Mouse (Mus musculus) lung, embryonic 16.5 days (tissue): Measurements from ENCODE around the gene Fggy. TPM values are rescaled to one million over a fixed set of nuclear protein-coding genes. Genes with fewer than 3 reads are reported as not detected.

Experiments used
- ATAC-seq: fragments of 200-750 bp; cut with Nextera tagmentation; 2 replicates; pipeline ENCODE4 v1.8.0; 2017; ENCODE audit warnings: low read depth, mild to moderate bottlenecking, moderate library complexity
- H3K27ac ChIP-seq: fragments of 300-500 bp; sonication (generic); 2 replicates; pipeline ENCODE4 v1.5.1; 2014; ENCODE audit warnings: mild to moderate bottlenecking, control low read depth, low read length
- H3K27me3 ChIP-seq: fragments of 300-500 bp; sonication (generic); 2 replicates; pipeline ENCODE4 v1.6.1; 2014; ENCODE audit warnings: low read depth, low read length, mixed read lengths; ENCODE audit not compliant: control insufficient read depth, insufficient read depth
- H3K36me3 ChIP-seq: fragments of 300-500 bp; sonication (generic); 2 replicates; pipeline ENCODE4 v1.6.1; 2014; ENCODE audit warnings: low read length; ENCODE audit not compliant: control insufficient read depth, insufficient read depth
- H3K4me1 ChIP-seq: fragments of 300-500 bp; sonication (generic); replicated peaks from 2 replicates; pipeline ENCODE4 v1.6.1; 2014; ENCODE audit warnings: low read length, mixed read lengths; ENCODE audit not compliant: control insufficient read depth, insufficient read depth
- H3K4me2 ChIP-seq: fragments of 300-500 bp; sonication (generic); 2 replicates; pipeline ENCODE4 v1.6.1; 2014; ENCODE audit warnings: low read depth, low read length, control low read depth
- H3K4me3 ChIP-seq: fragments of 300-500 bp; sonication (generic); 2 replicates; pipeline ENCODE4 v1.5.1; 2014; ENCODE audit warnings: mild to moderate bottlenecking, low read length, control low read depth
- H3K9ac ChIP-seq: fragments of 300-500 bp; sonication (generic); 2 replicates; pipeline ENCODE4 v1.6.1; 2014; ENCODE audit warnings: low read length, control low read depth
- H3K9me3 ChIP-seq: fragments of 300-500 bp; sonication (generic); 2 replicates; pipeline ENCODE4 v1.6.1; 2016; ENCODE audit warnings: low read length; ENCODE audit not compliant: control insufficient read depth
- WGBS: fragments of 180-500 bp; shearing (Covaris S2); extraction: QIAGEN DNeasy Blood & Tissue Kit; methylation state at CpG from one replicate; pipeline ENCODE4 v1.1.7; 2014; 5-methylcytosine and 5-hydroxymethylcytosine counted together
- polyA plus RNA-seq: library from polyadenylated mRNA; unstranded; fragments of >200 nt; fragmentation: Nextera tagmentation; extraction: Ambion mirVana; gene quantifications from 2 replicates; pipeline ENCODE4 v1.2.1, GENCODE M21; 2015

The Fggy gene
- polyA plus RNA-seq, 1 experiment from 2014 or later, result 9.6 TPM

GRCm38 (mm10) chr4:95898714-95899113, 341.4 kb downstream of the Fggy start:
- 34% methylated on average over 4 of the region's 6 CpGs for WGBS
- Histone ChIP-seq H3K9me3 (no peaks in the 10 kb centered on the region), H3K27me3 (no peaks in the 10 kb centered on the region), H3K4me2 (no peak overlapping the region), H3K27ac (no peak overlapping the region), H3K36me3 (no peaks in the 10 kb centered on the region), H3K4me3 (no peak overlapping the region), H3K4me1 (peaks cover 31% of the 10 kb centered on the region), H3K9ac (no peak overlapping the region)
- ATAC-seq, result no peak

GRCm38 (mm10) chr4:95899926-95900712, 342.8 kb downstream of the Fggy start:
- Histone ChIP-seq H3K9me3 (no peaks in the 10 kb centered on the region), H3K9ac (no peak overlapping the region), H3K27ac (no peak overlapping the region), H3K4me2 (no peak overlapping the region), H3K27me3 (no peaks in the 10 kb centered on the region), H3K4me1 (peaks cover 31% of the 10 kb centered on the region), H3K36me3 (no peaks in the 10 kb centered on the region), H3K4me3 (no peak overlapping the region)
- ATAC-seq, result no peak
- WGBS, result 48% methylated on average over 4 of the region's 4 CpGs

DNA sequence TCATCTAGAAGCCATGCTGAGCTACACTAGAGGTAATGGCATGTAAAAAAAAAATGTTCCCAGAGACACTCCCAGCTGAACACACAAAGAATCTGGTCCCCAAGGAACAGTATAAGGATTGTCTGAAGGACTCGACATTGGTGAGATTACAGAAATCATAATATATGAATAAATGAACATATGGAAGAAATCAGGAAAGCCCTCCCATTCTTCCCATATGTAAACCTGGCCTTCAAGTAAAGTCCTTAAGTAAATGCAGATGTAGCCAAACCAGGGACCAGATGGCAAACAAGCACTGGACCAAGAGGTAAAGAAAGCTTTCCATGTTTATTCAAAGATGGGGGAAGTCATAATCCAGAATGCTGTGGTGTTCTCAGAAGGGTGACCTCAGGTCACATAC, 343.5 kb downstream of the Fggy start:
- Histone ChIP-seq H3K4me1 (peaks cover 29% of the 10 kb centered on the region), H3K36me3 (no peaks in the 10 kb centered on the region), H3K4me2 (no peak overlapping the region), H3K9ac (no peak overlapping the region), H3K27ac (no peak overlapping the region), H3K4me3 (no peak overlapping the region), H3K9me3 (no peaks in the 10 kb centered on the region), H3K27me3 (no peaks in the 10 kb centered on the region)
- 28% methylated on average over 1 of the region's 1 CpGs for WGBS
- no peak for ATAC-seq

GRCm38 (mm10) chr4:95906141-95906540, 348.8 kb downstream of the Fggy start:
- no peak for ATAC-seq
- H3K4me2 ChIP-seq, result no peak overlapping the region

GRCm38 (mm10) chr4:95909689-95910654, 352.7 kb downstream of the Fggy start:
- no peak overlapping the region for H3K27ac ChIP-seq
- H3K4me1 ChIP-seq, result 0 out of 2 replicates have a peak, but pooled peaks cover 2% of the 10 kb centered on the region
- 30% methylated on average over 2 of the region's 2 CpGs for WGBS
- no peaks in the 10 kb centered on the region for H3K36me3 ChIP-seq
- no peak overlapping the region for H3K4me2 ChIP-seq
- no peaks in the 10 kb centered on the region for H3K9me3 ChIP-seq
- H3K27me3 ChIP-seq, result no peaks in the 10 kb centered on the region
- H3K9ac ChIP-seq, result no peak overlapping the region
- ATAC-seq, result peak; percentile 61
- no peak overlapping the region for H3K4me3 ChIP-seq

More at GRCm38 (mm10) chr4:95906141-95906540, 348.8 kb downstream of the Fggy start:
- no peak overlapping the region for H3K9ac ChIP-seq
- H3K27me3 ChIP-seq, result no peaks in the 10 kb centered on the region
- no peak overlapping the region for H3K27ac ChIP-seq
- H3K4me3 ChIP-seq, result no peak overlapping the region
- no peaks in the 10 kb centered on the region for H3K9me3 ChIP-seq
- no peaks in the 10 kb centered on the region for H3K36me3 ChIP-seq
- 0 out of 2 replicates have a peak, but pooled peaks cover 2% of the 10 kb centered on the region for H3K4me1 ChIP-seq

DNA sequence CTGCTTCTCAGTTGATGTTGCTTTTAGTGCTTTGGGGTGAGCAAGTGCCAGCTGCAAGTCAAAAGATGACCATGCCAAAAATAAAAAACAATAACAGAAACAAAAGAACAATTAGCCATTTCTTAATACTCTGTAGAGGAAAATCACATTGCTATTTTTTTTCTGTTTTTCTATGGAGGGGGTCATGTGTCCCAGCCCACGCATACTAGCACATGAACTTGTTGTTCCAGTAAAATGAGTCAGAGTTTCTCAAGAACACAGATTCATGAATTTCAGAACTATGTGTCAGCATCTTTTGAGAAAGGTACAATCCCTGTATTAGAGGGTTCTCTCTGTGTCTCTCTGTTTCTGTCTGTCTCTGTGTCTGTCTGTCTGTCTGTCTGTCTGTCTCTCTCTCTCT, 355.7 kb downstream of the Fggy start:
- no peak for ATAC-seq
- Histone ChIP-seq H3K4me1 (0 out of 2 replicates have a peak, but pooled peaks cover 2% of the 10 kb centered on the region), H3K9me3 (no peaks in the 10 kb centered on the region), H3K27ac (no peak overlapping the region), H3K36me3 (no peaks in the 10 kb centered on the region), H3K9ac (no peak overlapping the region), H3K4me3 (no peak overlapping the region), H3K4me2 (no peak overlapping the region), H3K27me3 (no peaks in the 10 kb centered on the region)
- WGBS, result 92% methylated on average over 1 of the region's 1 CpGs

DNA sequence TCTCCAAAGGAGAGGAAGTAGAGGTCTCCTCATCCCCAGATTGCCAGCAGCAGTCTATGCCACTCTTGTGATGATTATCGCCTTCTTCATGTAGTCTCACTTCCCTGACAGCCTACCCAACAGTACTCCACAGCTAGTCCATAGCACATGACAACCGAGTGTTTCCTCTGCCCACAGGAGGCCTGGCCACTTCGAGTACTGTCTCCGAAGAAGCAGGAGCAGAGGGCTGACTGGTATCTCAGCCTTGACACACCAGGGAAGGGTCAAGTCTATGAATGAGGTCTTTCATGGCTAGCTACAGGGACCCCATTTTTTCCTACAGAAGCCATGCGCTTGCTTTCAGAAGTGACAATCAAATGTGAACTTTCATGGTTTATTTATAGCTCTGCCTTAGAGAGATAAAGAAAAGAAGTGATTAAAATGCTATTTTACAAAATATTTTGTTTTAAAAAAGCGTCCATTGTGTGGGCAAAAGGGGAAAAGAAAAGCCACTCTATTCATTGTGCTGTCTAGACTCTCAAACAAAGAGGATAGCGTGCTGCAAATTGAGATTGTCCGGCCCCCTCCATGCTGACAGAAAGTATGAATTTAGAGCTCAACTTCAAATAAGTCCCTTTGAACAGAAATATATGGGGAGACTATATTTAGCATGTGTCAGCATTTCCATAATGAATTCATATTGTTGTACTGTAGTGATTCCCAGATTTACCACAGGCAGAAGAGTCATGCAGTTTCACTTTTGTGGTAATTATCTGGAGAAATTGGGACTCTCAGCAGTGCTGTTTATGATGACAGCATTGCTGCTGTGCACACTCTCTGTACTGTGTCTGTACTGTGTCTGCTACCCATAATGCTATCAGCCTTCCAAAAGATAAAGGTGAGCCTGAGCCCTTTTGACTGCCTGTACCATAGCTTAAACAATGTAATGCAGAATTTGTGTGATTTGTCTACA, 358.6 kb downstream of the Fggy start:
- Histone ChIP-seq H3K4me2 (no peak overlapping the region), H3K4me3 (no peak overlapping the region), H3K4me1 (no peaks in the 10 kb centered on the region), H3K27ac (no peak overlapping the region), H3K9me3 (no peaks in the 10 kb centered on the region), H3K9ac (no peak overlapping the region), H3K27me3 (no peaks in the 10 kb centered on the region), H3K36me3 (no peaks in the 10 kb centered on the region)
- ATAC-seq, result no peak
- 70% methylated on average over 8 of the region's 8 CpGs for WGBS

- H3K36me3 ChIP-seq, result no peaks in the 10 kb centered on the region
- H3K9ac ChIP-seq, result no peak overlapping the region
- no peaks in the 10 kb centered on the region for H3K4me1 ChIP-seq
- ATAC-seq, result no peak
- no peaks in the 10 kb centered on the region for H3K27me3 ChIP-seq
- no peaks in the 10 kb centered on the region for H3K9me3 ChIP-seq
- WGBS, result 58% methylated on average over 6 of the region's 6 CpGs
- H3K4me3 ChIP-seq, result no peak overlapping the region
- H3K4me2 ChIP-seq, result no peak overlapping the region
- no peak overlapping the region for H3K27ac ChIP-seq
These were observed 360.4 kb downstream of the Fggy start for GRCm38 (mm10) chr4:95917703-95918102.
